Mouse (Mus musculus): ENCODE data around the gene Twnk. TPM values are rescaled to one million over a fixed set of nuclear protein-coding genes. Genes with fewer than 3 reads are reported as not detected.

Gene Twnk
- polyA plus RNA-seq, 1 experiment from 2014 or later: 9.4 TPM

DNA sequence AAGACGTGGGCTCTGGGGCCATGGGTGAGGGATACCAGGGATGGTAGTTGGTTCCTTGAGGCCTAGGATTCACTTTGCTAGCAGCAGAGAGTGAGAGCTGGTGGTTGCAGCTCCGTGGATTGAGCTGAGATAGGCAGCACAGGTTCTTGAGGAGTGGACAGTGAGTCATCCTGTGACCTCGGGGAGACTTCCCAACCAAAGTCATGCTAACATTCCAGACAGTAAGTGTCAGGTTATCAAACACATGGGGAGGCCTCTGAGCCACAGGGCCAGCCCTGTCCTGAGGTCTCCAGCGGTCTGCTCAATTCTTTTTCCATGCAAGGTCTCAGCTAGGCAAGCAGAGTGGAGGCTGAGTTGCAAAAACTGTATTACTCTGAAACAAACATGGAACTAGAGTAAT lies 5.2 kb downstream of the Twnk start:
- no peaks in the 10 kb centered on the region for H3K9me3 ChIP-seq (ENCODE audit: control insufficient read depth, low read length)
- WGBS: 95% methylated on average over 4 of the region's 4 CpGs
- no peak for DNase-seq (ENCODE audit: low spot score)
- H3K27me3 ChIP-seq (ENCODE audit: control insufficient read depth, insufficient read depth, low read length): no peaks in the 10 kb centered on the region
- no peak overlapping the region for H3K9ac ChIP-seq
- H3K4me3 ChIP-seq (replicated peaks; ENCODE audit: low read length): no peak overlapping the region
- peaks cover 20% of the 10 kb centered on the region for H3K4me1 ChIP-seq (replicated peaks; ENCODE audit: control insufficient read depth, insufficient read depth, low read length)
- no peak overlapping the region for H3K4me2 ChIP-seq (replicated peaks)
- peaks cover 26% of the 10 kb centered on the region for H3K36me3 ChIP-seq (replicated peaks; ENCODE audit: control insufficient read depth, insufficient read depth)
- no peak overlapping the region for H3K27ac ChIP-seq
- no peak for ATAC-seq (ENCODE audit: low FRiP score)

DNA sequence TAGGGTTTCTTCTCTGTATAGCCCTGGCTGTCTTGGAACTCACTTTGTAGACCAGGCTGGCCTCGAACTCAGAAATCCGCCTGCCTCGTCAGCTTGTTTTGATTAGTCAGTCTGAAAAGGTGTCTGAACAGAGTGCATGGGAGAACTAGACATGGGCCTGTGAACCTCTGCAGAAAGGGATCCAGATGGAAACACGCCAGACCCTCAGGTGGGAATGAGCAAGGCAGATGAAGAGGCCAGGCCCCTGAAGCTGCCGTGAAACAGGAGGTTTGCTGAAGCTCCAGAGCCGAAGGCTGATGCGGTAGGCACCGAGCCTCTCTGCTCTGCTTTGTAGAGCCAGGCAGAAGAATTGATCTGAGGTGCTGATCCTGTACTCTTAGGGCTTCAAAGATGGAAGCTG lies 6.8 kb downstream of the Twnk start:
- no peak overlapping the region for H3K4me2 ChIP-seq (replicated peaks)
- peaks cover 26% of the 10 kb centered on the region for H3K36me3 ChIP-seq (replicated peaks; ENCODE audit: control insufficient read depth, insufficient read depth)
- H3K9me3 ChIP-seq (ENCODE audit: control insufficient read depth, low read length): no peaks in the 10 kb centered on the region
- H3K27ac ChIP-seq: peak overlapping the region; percentile 80
- ATAC-seq (ENCODE audit: low FRiP score) (no peak), DNase-seq (ENCODE audit: low spot score) (no peak)
- no peak overlapping the region for H3K4me3 ChIP-seq (replicated peaks; ENCODE audit: low read length)
- H3K9ac ChIP-seq: peak overlapping the region; percentile 21
- peaks cover 28% of the 10 kb centered on the region for H3K4me1 ChIP-seq (replicated peaks; ENCODE audit: control insufficient read depth, insufficient read depth, low read length)
- 86% methylated on average over 8 of the region's 8 CpGs for WGBS
- H3K27me3 ChIP-seq (ENCODE audit: control insufficient read depth, insufficient read depth, low read length): no peaks in the 10 kb centered on the region

DNA sequence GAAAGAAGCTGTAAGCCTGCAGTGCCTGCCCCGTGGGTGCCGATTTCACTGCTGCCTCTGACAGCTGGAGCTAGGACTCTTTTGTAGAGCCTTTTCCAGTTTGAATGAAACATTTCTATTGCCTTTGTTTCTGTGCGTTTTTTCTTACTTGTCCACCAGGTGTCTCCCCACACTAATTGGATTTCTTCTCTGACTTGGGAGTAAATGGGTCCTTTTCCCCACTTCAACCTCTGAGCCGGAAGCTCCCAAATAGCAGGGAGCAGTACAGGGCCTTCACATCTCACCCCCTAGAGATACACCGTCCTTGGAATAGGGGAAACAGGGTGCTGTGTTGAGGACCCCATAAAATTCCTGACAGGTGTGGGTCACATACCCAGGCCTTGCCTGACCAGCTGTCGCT lies 7.2 kb downstream of the Twnk start:
- Histone ChIP-seq H3K27ac (peak overlapping the region; percentile 80), H3K36me3 (replicated peaks; ENCODE audit: control insufficient read depth, insufficient read depth) (peaks cover 26% of the 10 kb centered on the region), H3K27me3 (ENCODE audit: control insufficient read depth, insufficient read depth, low read length) (no peaks in the 10 kb centered on the region), H3K9me3 (ENCODE audit: control insufficient read depth, low read length) (no peaks in the 10 kb centered on the region), H3K4me2 (replicated peaks) (no peak overlapping the region), H3K4me1 (replicated peaks; ENCODE audit: control insufficient read depth, insufficient read depth, low read length) (peaks cover 24% of the 10 kb centered on the region), H3K4me3 (replicated peaks; ENCODE audit: low read length) (no peak overlapping the region), H3K9ac (peak overlapping the region; percentile 21)
- DNase-seq (ENCODE audit: low spot score) (peak; percentile 72), ATAC-seq (ENCODE audit: low FRiP score) (no peak)
- WGBS: 29% methylated on average over 6 of the region's 6 CpGs

DNA sequence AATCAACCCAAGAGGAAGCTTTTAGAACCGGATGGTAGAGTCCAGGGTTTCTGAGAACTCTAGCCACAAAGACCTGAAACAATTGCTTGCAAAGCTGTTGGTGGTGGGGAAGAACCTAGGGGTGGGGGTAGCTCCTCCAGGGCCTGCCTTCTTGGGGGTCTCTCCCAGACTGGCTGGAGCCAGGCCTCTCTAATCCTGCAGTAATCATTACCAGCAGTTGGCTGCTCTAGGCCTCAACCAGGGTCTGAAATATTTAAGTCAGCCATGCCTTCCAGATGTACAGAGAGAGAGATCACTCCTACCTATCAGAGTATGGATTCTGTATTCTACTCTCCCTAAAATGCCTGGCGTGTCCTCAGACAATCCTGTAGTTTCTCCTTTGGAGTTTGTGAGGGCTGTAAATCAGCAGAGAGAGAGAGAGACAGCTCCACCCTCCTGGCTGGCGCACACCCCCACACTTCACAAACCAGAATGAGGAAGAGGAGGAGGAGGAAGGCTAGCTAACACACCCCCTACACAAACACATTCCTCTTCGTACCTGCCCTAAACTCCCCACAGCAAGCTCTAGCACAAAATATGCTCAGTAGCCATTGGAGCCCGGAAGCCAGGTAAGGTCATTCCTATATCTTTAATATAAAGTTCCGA lies 8.2 kb downstream of the Twnk start:
- WGBS: 75% methylated on average over 6 of the region's 6 CpGs
- H3K9ac ChIP-seq: no peak overlapping the region
- no peaks in the 10 kb centered on the region for H3K27me3 ChIP-seq (ENCODE audit: control insufficient read depth, insufficient read depth, low read length)
- peaks cover 24% of the 10 kb centered on the region for H3K4me1 ChIP-seq (replicated peaks; ENCODE audit: control insufficient read depth, insufficient read depth, low read length)
- no peak overlapping the region for H3K4me2 ChIP-seq (replicated peaks)
- no peak overlapping the region for H3K4me3 ChIP-seq (replicated peaks; ENCODE audit: low read length)
- H3K9me3 ChIP-seq (ENCODE audit: control insufficient read depth, low read length): no peaks in the 10 kb centered on the region
- no peak overlapping the region for H3K27ac ChIP-seq
- no peak for DNase-seq (ENCODE audit: low spot score)
- no peak for ATAC-seq (ENCODE audit: low FRiP score)
- H3K36me3 ChIP-seq (replicated peaks; ENCODE audit: control insufficient read depth, insufficient read depth): peaks cover 26% of the 10 kb centered on the region

DNA sequence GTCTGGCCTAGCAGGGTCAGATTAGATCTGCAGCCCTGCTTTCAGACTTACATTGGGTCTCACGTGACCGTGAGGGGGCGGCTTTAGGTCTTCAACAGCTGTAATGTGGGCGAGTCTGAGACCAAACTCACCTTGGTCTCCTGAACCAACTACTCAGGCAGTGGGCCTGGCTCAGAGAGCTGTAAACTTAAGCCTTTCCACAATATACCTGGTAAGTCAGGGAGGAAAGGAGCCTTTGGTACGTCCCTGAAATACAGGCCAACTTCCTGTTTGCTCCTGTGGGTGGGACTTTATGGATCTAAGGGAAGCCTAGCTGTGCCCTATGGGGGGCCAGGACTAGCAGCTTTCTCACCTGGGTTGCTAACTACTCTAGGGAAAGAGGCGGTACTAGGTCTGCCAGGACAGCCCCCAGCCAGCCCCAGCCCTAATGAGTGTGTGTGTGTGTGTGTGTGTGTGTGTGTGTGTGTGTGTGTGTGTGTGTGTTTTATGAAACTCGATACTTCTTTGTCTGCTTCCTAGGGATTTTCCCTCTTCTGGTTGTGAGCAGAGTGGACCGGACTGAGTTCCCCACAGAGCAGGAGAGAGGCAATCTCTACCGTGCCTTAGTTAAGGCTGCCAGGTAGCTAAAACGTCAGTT lies 9.0 kb downstream of the Twnk start, which contains the start of gene Lzts2:
Lzts2 (plus strand) TSS at position 80 of the 637 bp plus-strand sequence.
- peak within 1 kb of the TSS; percentile 48; the same call in 1 of the 2 replicates for H3K9ac ChIP-seq
- 17% methylated on average over 10 of the region's 10 CpGs for WGBS
- ATAC-seq (ENCODE audit: low FRiP score) (no peak), DNase-seq (ENCODE audit: low spot score) (no peak)
- peak within 1 kb of the TSS; percentile 74 for H3K4me2 ChIP-seq (replicated peaks)
- peak within 1 kb of the TSS; percentile 29 for H3K4me3 ChIP-seq (replicated peaks; ENCODE audit: low read length)
- H3K27ac ChIP-seq: no peak within 1 kb of the TSS
- H3K36me3 ChIP-seq (replicated peaks; ENCODE audit: control insufficient read depth, insufficient read depth): peaks cover 22% of the 10 kb centered on the region
- no peaks in the 10 kb centered on the region for H3K27me3 ChIP-seq (ENCODE audit: control insufficient read depth, insufficient read depth, low read length)
- no peaks in the 10 kb centered on the region for H3K9me3 ChIP-seq (ENCODE audit: control insufficient read depth, low read length)
- peaks cover 28% of the 10 kb centered on the region for H3K4me1 ChIP-seq (replicated peaks; ENCODE audit: control insufficient read depth, insufficient read depth, low read length)

DNA sequence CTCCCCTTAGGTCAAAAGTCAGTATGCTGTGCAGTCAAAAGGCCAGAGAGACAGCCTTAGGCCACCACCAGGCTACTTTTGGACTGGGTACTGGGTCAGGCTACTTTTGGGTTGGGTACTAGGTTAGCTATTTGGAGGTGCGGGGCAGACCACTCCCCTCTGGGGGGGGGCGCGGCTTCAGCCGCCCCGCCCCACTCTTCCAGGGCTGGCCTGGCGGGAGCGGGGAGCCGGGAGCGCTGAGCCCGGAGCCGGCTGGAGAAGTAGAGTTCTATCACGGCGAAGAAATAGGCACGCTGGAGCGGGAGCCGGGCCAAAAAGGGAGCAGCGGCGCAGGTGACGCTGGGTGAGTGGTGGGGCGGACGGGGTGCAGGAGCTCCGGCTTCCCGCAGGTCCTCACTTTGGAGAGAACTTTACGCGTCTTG lies 9.5 kb downstream of the Twnk start:
- no peak for ATAC-seq (ENCODE audit: low FRiP score)
- H3K4me1 ChIP-seq (replicated peaks; ENCODE audit: control insufficient read depth, insufficient read depth, low read length): peaks cover 28% of the 10 kb centered on the region
- H3K4me2 ChIP-seq (replicated peaks): peak overlapping the region; percentile 74
- peak overlapping the region; percentile 48; the same call in 1 of the 2 replicates for H3K9ac ChIP-seq
- H3K9me3 ChIP-seq (ENCODE audit: control insufficient read depth, low read length): no peaks in the 10 kb centered on the region
- WGBS: under 1% methylated on average over 24 of the region's 25 CpGs
- peak overlapping the region; percentile 29 for H3K4me3 ChIP-seq (replicated peaks; ENCODE audit: low read length)
- H3K27me3 ChIP-seq (ENCODE audit: control insufficient read depth, insufficient read depth, low read length): no peaks in the 10 kb centered on the region
- no peak overlapping the region for H3K27ac ChIP-seq
- no peak for DNase-seq (ENCODE audit: low spot score)
- H3K36me3 ChIP-seq (replicated peaks; ENCODE audit: control insufficient read depth, insufficient read depth): peaks cover 19% of the 10 kb centered on the region

DNA sequence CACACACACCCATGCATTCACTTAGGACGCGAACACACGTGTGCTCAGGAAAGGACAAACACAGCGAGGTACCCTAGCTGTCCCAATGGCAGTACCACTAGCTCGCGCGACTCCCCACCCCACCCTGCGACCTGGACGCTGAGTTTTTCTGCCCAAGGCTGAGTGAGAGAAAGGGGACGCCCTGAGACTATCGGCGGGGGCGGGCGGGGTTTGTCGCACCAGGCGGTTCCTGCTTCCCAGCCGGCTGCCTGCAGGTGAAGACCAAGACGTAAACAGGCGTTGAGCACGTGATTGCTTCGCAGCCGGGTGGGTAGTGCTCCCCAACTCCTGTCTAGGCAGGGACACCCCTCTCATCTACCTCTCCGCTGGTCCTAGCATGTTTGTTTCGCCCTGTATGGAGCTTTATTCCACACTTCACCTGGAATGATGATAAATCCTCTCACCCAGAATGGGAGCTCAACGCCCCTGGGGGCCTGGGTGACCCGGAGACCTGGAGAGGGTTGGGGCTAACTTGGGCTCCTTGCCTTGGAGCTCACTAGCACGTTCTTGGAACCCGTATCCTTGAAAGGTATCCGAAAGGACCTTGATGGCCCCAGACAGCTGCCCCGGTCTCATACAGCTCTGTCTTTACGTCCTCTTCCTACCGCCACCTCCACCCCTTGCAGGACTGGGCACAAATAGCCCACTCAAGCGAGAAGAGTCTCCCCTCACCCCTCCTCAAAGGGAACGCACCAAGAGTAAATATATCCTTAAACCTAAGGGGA lies 10.2 kb downstream of the Twnk start:
- under 1% methylated on average over 34 of the region's 34 CpGs for WGBS
- Histone ChIP-seq H3K4me2 (replicated peaks) (peak overlapping the region; percentile 74), H3K9ac (peak overlapping the region; percentile 48), H3K4me3 (replicated peaks; ENCODE audit: low read length) (peak overlapping the region; percentile 29), H3K36me3 (replicated peaks; ENCODE audit: control insufficient read depth, insufficient read depth) (peaks cover 12% of the 10 kb centered on the region; the same call in 1 of the 2 replicates), H3K4me1 (replicated peaks; ENCODE audit: control insufficient read depth, insufficient read depth, low read length) (peaks cover 34% of the 10 kb centered on the region), H3K27me3 (ENCODE audit: control insufficient read depth, insufficient read depth, low read length) (no peaks in the 10 kb centered on the region), H3K9me3 (ENCODE audit: control insufficient read depth, low read length) (no peaks in the 10 kb centered on the region), H3K27ac (peak overlapping the region; percentile 95)
- ATAC-seq (ENCODE audit: low FRiP score) (peak; percentile 10; the same call in 1 of the 2 replicates), DNase-seq (ENCODE audit: low spot score) (no peak)

DNA sequence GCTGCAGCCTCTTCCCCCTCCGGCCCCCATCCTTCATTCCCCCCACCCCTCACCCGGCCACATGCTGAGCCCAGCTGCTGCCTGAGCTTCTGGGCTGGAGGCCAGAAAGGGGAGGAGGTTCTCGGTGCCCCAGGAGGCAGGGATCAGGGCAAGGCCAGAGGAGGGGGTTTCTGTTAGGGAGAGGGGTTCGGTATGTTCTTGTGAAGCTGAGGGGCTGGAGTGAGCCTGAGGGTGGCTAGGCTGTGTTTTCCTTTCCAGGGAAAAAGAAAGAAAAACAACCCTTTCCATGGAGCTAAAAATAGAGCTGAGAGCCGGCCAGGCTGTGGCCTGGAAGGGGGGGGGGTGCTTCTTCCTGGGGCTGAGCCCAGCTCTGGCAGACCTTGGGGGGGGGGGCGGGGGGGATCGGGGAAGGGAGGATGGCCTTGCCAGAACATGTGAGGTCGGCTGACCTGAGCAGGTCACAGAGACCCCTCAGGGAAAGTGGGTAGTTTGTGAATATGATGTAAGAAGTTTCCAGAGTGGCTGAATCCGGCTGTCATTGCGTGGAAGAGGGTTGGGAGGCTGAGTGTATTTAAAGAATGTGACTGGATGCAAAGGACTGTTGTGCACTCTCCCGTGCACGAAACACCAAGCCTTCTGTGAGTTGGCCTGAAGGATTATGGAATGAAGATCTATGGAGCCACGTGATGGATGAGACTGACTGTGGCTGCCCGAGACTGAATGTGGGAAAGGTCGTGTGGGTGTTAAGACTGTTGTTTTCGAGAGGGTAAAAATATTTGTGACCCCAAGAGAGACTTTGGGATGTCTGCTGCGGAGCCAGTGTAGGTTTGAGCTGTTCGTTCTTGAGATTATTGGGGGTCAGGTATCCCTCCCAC lies 11.1 kb downstream of the Twnk start:
- DNase-seq (ENCODE audit: low spot score) (peak; percentile 61), ATAC-seq (ENCODE audit: low FRiP score) (peak; percentile 14; the same call in 1 of the 2 replicates)
- Histone ChIP-seq H3K4me1 (replicated peaks; ENCODE audit: control insufficient read depth, insufficient read depth, low read length) (peaks cover 42% of the 10 kb centered on the region), H3K27me3 (ENCODE audit: control insufficient read depth, insufficient read depth, low read length) (no peaks in the 10 kb centered on the region), H3K4me2 (replicated peaks) (peak overlapping the region; percentile 74), H3K27ac (peak overlapping the region; percentile 95), H3K9me3 (ENCODE audit: control insufficient read depth, low read length) (no peaks in the 10 kb centered on the region), H3K36me3 (replicated peaks; ENCODE audit: control insufficient read depth, insufficient read depth) (peaks cover 4% of the 10 kb centered on the region; the same call in 1 of the 2 replicates), H3K4me3 (replicated peaks; ENCODE audit: low read length) (peak overlapping the region; percentile 52), H3K9ac (peak overlapping the region; percentile 66)
- WGBS: under 1% methylated on average over 16 of the region's 18 CpGs

Data from hindbrain, embryonic 14.5 days (tissue).